Mouse (Mus musculus): ENCODE measurements around the gene Stoml2.

DNA sequence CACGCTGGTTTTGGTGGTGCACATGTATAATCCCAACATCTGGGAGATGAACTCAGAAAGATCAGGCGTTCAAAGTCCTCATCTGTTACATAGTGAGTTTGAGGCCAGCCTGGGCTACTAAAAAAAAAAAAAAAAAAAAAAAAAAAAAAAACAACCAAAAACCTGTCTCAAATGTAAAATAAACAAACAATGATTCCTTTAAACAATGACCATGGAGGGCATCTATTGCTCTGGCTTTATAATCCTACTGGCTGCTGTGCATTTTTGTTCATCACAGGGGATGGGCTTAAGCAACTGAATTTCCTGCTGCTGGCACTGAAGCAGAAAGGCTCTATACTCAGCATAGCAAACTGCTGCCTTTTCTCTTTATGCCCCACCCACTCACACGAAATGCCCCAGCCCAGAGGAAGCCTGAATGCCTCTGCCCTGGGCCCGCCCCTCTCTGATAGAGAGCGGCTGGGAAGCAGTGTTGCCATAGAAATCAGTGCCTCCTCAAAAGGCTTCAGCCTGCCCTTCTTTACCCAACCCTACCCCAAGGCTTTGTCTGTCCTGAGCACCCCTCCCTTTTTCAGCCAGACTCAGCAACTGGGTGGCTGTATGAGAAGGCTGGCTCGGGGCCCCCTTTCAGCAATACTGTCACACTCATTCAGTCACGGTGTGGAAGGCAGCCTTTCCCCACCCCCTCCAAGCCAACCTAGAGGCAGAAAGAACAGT is 12.3 kb upstream of the Stoml2 start:
- TF ChIP-seq CTCF (conservative IDR thresholded peaks at IDR 0.05; ENCODE audit: low read length) (no peak), POU5F1 (IDR thresholded peaks at IDR 0.05; ENCODE audit: borderline replicate concordance, low read length) (no peak)

Measured in E14TG2a.4 (cell line).